Mouse (Mus musculus) adrenal gland, postnatal 14 days (tissue): ENCODE measurements around the gene Agpat1. TPM values are rescaled to one million over a fixed set of nuclear protein-coding genes. Genes with fewer than 3 reads are reported as not detected.

Source experiments
- DNase-seq: peaks from one replicate; pipeline ENCODE4 v3.0.0; 2021; ENCODE audit warnings: mixed read lengths
- total RNA-seq: library from RNA; stranded (reverse); gene quantifications from 2 replicates; pipeline ENCODE4 v1.2.3, GENCODE M21; 2021

Agpat1 gene
- total RNA-seq, 1 experiment from 2014 or later: 101 TPM

DNA sequence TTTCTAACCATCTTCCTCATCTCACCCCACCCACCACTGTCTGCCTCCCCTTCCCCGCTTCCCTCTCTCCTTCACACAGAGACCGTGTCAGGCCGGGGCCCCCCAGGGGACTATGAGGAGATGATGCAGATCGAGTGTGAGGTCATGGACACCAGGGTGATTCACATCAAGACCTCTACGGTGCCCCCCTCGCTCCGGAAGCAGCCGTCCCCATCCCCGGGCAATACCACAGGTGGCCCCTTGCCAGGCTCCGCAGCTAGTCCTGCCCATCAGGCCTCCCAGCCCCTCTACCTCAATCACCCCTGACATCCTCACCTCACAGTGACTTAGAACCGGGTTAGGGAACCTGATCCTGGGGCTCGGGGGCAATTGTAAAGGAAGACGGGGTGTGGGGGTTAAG lies 50.3 kb downstream of the Agpat1 start:
- peak; percentile 45 for DNase-seq

DNA sequence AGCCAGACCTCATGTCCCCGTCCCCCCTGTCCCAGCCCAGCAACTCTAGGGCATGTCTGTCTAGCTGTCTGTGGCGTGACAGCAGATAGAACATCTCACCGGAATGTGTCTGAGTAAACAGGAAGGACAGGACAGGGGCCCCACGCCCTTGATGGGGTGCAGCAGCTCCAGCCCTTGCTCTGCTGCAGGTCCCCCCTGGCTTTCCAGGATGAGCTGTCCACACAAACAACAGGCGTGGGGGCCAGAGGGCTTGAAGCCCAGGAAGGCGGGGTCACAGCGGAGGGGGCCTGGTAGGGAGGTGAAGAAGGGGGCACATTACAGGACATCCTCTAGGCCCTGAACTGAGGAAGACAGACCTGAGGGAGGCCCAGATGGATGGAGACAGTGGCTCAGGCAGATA lies 51.1 kb downstream of the Agpat1 start:
- peak; percentile 71 for DNase-seq

DNA sequence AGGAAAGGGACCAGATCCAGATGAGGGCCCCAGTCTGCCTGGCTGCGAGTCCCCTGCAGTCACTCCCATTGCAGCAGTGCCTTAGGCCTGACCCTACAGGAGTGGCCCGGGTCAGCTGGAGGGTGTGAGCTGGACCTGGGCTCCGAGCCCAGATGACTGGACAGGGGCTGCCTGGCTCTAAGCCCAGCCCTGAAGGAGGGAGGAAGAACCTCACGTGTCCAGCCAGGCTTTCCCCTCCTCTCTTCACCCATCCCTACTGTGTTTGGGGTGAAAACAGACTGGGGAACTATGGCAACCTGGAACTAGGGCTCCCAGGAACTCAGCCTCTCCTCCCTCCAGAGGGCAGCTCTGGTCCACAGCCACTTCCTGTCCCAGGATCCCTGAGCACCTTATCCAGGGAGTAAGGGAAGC lies 51.5 kb downstream of the Agpat1 start:
- DNase-seq: peak; percentile 90

DNA sequence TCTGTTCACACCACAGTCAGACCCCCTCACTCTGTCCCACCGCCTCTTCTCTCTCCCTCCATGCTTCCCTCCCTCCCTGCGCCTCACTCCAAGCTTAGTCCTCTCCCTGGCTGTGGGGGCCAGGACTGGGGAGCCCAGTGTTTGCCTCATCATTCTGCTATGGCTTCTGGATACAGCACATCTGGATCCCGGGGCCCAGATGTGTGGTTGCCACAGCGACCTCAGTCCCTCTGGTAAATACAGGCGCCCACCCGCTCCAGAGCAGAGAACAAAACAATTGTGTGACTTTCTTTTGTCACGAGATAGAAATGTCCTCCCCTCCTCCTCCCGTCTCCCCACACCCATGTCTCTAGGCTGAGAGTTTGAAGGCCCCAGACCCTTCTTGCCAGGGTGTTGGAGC lies 52.6 kb downstream of the Agpat1 start:
- no peak for DNase-seq

DNA sequence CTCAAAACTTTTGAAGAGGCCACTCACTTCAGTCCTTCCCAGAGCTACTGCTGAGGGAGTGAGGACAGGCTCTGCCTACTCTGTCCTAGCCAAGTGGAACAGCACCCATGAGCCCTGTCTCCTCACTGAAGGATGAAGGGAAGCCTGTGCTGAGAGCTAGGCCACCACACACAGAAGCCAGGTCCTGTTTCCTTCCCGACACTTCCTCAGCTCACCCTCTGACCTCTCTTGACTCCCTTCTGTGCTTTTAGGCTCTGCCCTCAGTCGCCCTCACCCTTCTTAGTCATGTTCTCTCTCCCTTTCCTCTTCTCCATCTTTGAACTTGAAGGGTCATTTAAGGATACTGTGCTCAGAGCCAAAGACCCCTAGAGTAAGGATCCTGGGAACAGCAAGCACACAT lies 53.2 kb downstream of the Agpat1 start:
- DNase-seq: no peak

DNA sequence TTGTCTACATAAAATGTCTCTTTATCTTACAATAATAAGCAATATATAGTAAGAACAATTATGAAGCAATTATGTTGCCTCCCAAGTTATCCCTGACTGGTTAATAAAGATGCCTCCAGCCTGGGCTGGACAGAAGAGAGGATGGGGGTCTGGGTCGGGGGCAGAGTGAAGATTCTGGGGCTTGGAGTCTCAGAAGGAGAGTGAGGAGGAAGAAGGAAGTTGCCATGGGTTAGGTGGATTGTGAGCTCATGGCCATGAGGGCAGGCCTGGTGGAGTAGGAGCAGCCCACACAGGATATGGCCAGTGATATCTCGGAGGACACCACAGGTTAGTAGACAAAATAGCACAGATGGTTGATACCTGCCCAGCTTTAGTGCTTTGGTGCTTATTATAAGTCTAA lies 54.1 kb downstream of the Agpat1 start:
- no peak for DNase-seq

DNA sequence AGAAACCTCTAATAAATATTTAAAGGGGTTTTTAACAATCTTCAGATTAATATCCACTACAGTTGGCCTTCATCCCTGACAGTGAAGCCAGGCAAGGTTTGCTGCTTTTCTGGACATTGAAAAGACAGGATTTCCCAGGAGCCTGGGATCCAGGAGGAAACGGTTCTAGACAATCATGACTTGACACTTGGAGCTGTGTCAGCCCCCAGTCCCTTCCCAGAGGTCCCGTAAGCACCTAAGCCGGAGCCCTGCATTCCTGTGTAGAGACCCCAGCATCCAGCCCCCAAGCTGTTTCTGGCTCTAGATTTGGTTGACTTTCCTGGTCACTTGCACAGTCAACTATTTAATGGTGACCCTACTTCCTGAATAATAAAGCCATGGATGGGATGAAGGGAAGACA lies 54.5 kb downstream of the Agpat1 start:
- DNase-seq: no peak

DNA sequence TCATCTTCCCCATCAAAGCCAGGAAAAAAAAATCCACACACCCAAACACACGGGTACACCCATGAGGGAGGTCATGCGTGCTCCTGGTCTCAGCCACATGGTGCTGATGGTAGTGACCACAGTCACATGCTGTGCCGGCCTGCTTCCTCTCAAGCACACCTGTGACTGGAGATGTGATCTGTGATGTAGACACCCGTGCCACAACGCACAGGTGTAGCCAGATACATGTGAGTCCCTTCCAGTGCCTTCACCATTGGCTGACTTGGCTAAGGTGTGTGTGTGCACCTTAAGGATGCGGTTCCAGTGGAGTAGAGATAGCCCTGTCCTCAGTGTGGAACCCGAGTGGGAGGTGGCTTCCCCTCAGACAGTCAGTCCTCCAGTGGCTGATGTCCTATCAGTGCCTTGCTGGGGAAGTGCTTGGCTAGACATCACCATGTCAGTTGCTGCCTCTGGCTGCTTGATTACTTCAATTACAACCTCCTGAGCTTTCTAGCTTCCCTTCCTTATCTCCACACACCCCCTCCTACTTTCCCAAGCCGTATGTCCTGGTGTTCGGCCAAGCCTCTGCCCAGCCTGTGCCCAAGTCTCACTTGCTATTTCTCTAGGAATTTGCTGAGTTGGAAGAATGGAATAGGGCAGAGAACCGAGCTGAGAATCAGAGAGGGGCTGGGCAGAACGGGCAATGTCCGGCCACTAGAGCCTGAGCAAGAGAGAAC lies 55.3 kb downstream of the Agpat1 start:
- DNase-seq: no peak

DNA sequence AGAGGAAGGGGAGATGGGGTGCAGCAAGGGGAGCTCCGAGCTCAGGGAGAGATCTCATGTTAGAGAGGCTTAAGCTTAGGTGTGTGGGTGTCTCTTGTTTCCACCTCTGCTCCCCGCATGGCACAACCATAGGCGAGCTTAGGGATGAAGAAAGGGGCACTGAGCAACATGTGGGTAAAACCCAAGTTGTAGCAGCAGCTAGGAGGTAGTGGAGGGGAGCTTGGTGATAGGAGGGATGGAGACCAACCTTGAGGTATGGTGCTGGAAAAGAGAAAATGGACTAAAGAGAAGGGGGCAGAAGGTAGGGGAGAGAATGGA lies 55.8 kb downstream of the Agpat1 start:
- no peak for DNase-seq

DNA sequence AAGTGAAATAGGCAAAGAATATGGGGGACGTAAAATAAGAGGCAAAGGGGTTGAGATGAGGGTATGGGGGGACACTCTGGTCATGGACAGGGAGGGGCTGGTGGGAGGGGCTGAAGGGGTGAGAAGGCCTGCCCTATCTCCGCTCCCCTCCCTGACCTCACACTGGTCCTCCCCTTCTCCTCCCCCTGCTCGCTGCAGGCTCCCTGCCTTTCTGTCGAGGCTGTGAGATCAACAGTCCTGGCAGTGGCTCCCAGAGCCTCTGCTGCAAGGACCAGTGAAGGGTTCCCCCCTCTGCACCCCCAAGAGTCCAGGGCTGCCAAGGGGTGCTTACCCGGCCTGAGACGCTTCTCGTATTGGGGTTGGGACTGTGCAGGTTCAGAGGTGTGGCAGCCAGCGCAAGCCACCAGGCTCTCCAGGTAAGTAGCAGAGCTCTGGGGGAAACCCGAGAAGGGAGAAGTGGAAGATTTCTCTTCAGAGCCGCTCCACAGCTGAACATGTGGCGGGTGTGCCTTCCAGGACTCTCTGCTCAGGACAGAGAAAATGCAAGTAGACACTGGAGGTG lies 56.3 kb downstream of the Agpat1 start:
- DNase-seq: no peak

DNA sequence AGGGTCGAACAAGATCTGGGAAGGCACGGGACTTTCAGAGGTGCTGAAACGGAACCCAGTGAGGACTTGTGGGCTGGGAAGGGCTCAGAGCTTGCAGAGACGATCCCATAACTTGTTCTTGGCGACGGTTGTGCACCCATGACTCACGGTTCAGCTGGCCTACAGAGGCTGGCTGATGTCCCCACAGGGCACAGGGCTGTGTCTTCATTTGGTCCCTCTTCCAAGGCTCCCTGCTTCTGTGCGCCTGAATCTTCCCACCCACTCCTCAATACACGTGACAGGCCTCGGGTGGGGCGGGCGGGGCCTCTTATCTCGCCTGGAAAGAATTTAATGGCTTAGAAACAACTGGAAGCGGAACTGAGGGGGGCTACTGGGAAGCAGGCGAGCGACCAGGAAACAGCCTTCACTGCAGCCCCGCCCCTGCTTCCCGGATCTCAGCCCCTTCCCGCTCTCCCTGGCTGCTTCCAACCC lies 57.1 kb downstream of the Agpat1 start:
- peak; percentile 74 for DNase-seq

DNA sequence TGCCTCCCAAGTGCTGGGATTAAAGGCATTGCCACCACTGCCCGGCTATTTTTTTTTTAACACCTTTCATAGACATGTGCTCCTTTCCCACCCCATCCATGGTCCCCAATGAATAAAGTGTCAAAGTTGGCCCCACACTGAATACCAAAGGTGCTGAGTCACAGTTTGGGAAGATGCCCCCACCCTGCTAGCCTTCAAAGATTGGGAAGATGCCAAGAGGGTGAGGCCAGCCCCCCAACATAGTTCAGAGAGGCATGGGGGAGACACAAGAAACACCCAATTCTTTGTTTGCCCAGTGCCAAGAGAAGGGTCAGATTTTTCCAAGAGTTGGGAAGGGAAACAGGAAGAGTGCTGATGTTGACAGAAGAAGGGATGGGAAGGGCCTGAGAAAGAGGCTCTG lies 58.4 kb downstream of the Agpat1 start:
- DNase-seq: no peak

DNA sequence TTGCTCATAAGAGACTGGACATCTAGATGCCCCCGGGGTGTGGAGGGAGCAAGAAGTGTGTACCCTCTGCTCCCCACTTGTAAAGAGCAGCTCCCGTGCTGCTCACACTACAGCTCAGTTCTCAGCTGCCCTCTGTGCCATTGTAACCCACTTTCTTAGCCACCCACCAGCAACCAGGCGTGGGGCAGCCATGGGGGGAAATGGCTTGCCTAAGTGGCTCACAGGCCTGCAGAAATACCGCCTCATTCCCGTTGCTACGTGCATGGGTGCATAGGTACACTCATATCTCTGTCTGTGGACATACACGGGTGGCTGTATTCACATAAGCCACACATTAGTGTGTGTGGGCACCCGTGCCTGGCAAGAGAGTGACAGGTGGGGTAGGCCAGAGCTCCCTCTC lies 58.9 kb downstream of the Agpat1 start:
- DNase-seq: no peak

Other genes starting within 250 kb of the Agpat1 start
- 0.26 and 0.64 TPM in 2 replicates for gene Btnl2, start 249.4 kb upstream of the Agpat1 start, total RNA-seq
- 0.23 TPM in 1 of 2 replicates, not detected in the other for gene Btnl1, start 227.1 kb upstream of the Agpat1 start, total RNA-seq
- 1.2 and 2.4 TPM in 2 replicates for gene BC051142, start 205.4 kb upstream of the Agpat1 start, total RNA-seq
- gene Btnl4, start 126.9 kb upstream of the Agpat1 start, total RNA-seq: not detected in 2 replicates
- gene Btnl6, start 86.9 kb upstream of the Agpat1 start, total RNA-seq: not detected in 2 replicates
- gene Notch4, start 40.0 kb upstream of the Agpat1 start, total RNA-seq: 34.1 and 39.3 TPM in 2 replicates
- 6.3 and 16.3 TPM in 2 replicates for gene Gpsm3, start 14.5 kb upstream of the Agpat1 start, total RNA-seq
- gene Pbx2, start 13.0 kb upstream of the Agpat1 start, total RNA-seq: 37.2 and 42.2 TPM in 2 replicates
- gene Ager, start 6.4 kb upstream of the Agpat1 start, total RNA-seq: 1.7 and 2.4 TPM in 2 replicates
- gene Rnf5, start 572 bp upstream of the Agpat1 start, total RNA-seq: 72.5 and 76.9 TPM in 2 replicates
- 4.3 and 4.7 TPM in 2 replicates for gene Egfl8, start 11.7 kb downstream of the Agpat1 start, total RNA-seq
- 49.7 and 50.0 TPM in 2 replicates for gene Ppt2, start 24.2 kb downstream of the Agpat1 start, total RNA-seq
- 8.7 and 12.4 TPM in 2 replicates for gene Prrt1, start 25.3 kb downstream of the Agpat1 start, total RNA-seq
- 11.5 and 12.5 TPM in 2 replicates for gene Fkbpl, start 40.5 kb downstream of the Agpat1 start, total RNA-seq
- gene Atf6b, start 42.9 kb downstream of the Agpat1 start, total RNA-seq: 43.5 and 52.1 TPM in 2 replicates
- 39.8 and 41.0 TPM in 2 replicates for gene Tnxb, start 66.3 kb downstream of the Agpat1 start, total RNA-seq
- gene C4b, start 139.6 kb downstream of the Agpat1 start, total RNA-seq: 110 and 152 TPM in 2 replicates
- gene Cyp21a1, start 200.3 kb downstream of the Agpat1 start, total RNA-seq: 3,653 and 3,825 TPM in 2 replicates
- 38.0 and 38.6 TPM in 2 replicates for gene Stk19, start 232.7 kb downstream of the Agpat1 start, total RNA-seq
- gene Dxo, start 232.8 kb downstream of the Agpat1 start, total RNA-seq: 65.0 and 65.5 TPM in 2 replicates
- 55.0 and 60.0 TPM in 2 replicates for gene Skiv2l, start 245.9 kb downstream of the Agpat1 start, total RNA-seq
- gene Nelfe, start 246.1 kb downstream of the Agpat1 start, total RNA-seq: 54.4 and 58.4 TPM in 2 replicates